Mouse (Mus musculus) MEL (cell line): Measurements from ENCODE around the gene Vamp8. TPM values are rescaled to one million over a fixed set of nuclear protein-coding genes. Genes with fewer than 3 reads are reported as not detected.

ENCODE experiments used
- DNase-seq: peaks from one replicate; pipeline ENCODE4 v3.0.0; 2011; ENCODE audit warnings: low read depth, low spot score
- H3K27ac ChIP-seq: 2 replicates; pipeline ENCODE4 v1.5.1; 2012; ENCODE audit warnings: low read depth, mild to moderate bottlenecking, control low read depth, low read length, moderate library complexity; ENCODE audit not compliant: control insufficient read depth
- H3K27me3 ChIP-seq, 2 experiments: fragments of 150-350 bp in 1 of 2; sonication (generic) in 1 of 2; 2 replicates each; pipeline ENCODE4 v1.6.1; 2012; ENCODE audit warnings: low read length in 2 of 2, mild to moderate bottlenecking in 2 of 2, improper control_type of control experiment in 1 of 2, moderate library complexity in 1 of 2; ENCODE audit not compliant: insufficient read depth in 2 of 2, control insufficient read depth in 1 of 2
- H3K36me3 ChIP-seq, 2 experiments: 2 replicates each; pipeline ENCODE4 v1.6.1; 2012 to 2014; ENCODE audit warnings: low read length in 2 of 2, improper control_type of control experiment in 1 of 2, inconsistent platforms in 1 of 2, mild to moderate bottlenecking in 1 of 2; ENCODE audit not compliant: insufficient read depth in 2 of 2, control insufficient read depth in 1 of 2
- H3K4me1 ChIP-seq, 2 experiments: fragments of 150-350 bp in 1 of 2; sonication (generic) in 1 of 2; 2 replicates each; pipeline ENCODE4 v1.6.1; 2012; ENCODE audit warnings: low read length in 2 of 2, improper control_type of control experiment in 1 of 2, mild to moderate bottlenecking in 1 of 2; ENCODE audit not compliant: insufficient read depth in 2 of 2, control insufficient read depth in 1 of 2
- H3K4me3 ChIP-seq, 2 experiments: fragments of 150-350 bp in 1 of 2; sonication (generic) in 1 of 2; 2 replicates each; pipeline ENCODE4 v1.5.1; 2012; ENCODE audit warnings: low read depth in 2 of 2, low read length in 2 of 2, mild to moderate bottlenecking in 2 of 2, moderate library complexity in 2 of 2, control low read depth in 1 of 2, improper control_type of control experiment in 1 of 2; ENCODE audit not compliant: control insufficient read depth in 1 of 2, insufficient read depth in 1 of 2
- H3K79me2 ChIP-seq: 2 replicates; pipeline ENCODE4 v1.6.1; 2012; ENCODE audit warnings: mild to moderate bottlenecking, low read length, moderate library complexity; ENCODE audit not compliant: control insufficient read depth, poor library complexity, insufficient read depth
- H3K9ac ChIP-seq: 2 replicates; pipeline ENCODE4 v1.6.1; 2012; ENCODE audit warnings: low read depth, mild to moderate bottlenecking, control low read depth, low read length, moderate library complexity; ENCODE audit not compliant: control insufficient read depth, poor library complexity, severe bottlenecking
- H3K9me3 ChIP-seq: fragments of 150-350 bp; sonication (generic); replicated peaks from 2 replicates; pipeline ENCODE4 v1.6.1; 2012; ENCODE audit warnings: mild to moderate bottlenecking, low read length, improper control_type of control experiment, moderate library complexity; ENCODE audit not compliant: insufficient read depth
- CHD1 ChIP-seq: IDR thresholded peaks from 2 replicates; pipeline ENCODE4 v1.6.1; 2012; ENCODE audit warnings: low read depth, mild to moderate bottlenecking, inconsistent platforms, low read length, improper control_type of control experiment
- CHD2 ChIP-seq: IDR thresholded peaks from 2 replicates; pipeline ENCODE4 v1.6.1; 2011; ENCODE audit warnings: low read length, improper control_type of control experiment
- CTCF ChIP-seq, 3 experiments: IDR thresholded peaks in 2 of 3; conservative IDR thresholded peaks in 1 of 3; 2 replicates each; pipeline ENCODE4 v1.5.1; 2011 to 2012; ENCODE audit warnings: low read length in 3 of 3, low read depth in 2 of 3, mild to moderate bottlenecking in 2 of 3, improper control_type of control experiment in 1 of 3, inconsistent platforms in 1 of 3, mixed read lengths in 1 of 3, moderate library complexity in 1 of 3; ENCODE audit not compliant: control insufficient read depth in 1 of 3, insufficient read depth in 1 of 3, poor library complexity in 1 of 3, severe bottlenecking in 1 of 3
- EP300 ChIP-seq, 2 experiments: IDR thresholded peaks; 2 replicates each; pipeline ENCODE4 v1.6.1; 2011; ENCODE audit warnings: improper control_type of control experiment in 2 of 2, low read length in 2 of 2, low read depth in 1 of 2, mild to moderate bottlenecking in 1 of 2
- ETS1 ChIP-seq: IDR thresholded peaks from 2 replicates; pipeline ENCODE4 v1.6.1; 2012; ENCODE audit warnings: low read depth, mild to moderate bottlenecking, inconsistent platforms, low read length, improper control_type of control experiment, moderate library complexity
- KAT2A ChIP-seq: conservative IDR thresholded peaks from 2 replicates; pipeline ENCODE4 v1.6.1; 2012; ENCODE audit warnings: low read depth, low read length, improper control_type of control experiment, inconsistent platforms
- MAFK ChIP-seq: IDR thresholded peaks from 2 replicates; pipeline ENCODE4 v1.6.1; 2011; ENCODE audit warnings: low read depth, mild to moderate bottlenecking, low read length, improper control_type of control experiment, borderline replicate concordance
- MAZ ChIP-seq: IDR thresholded peaks from 2 replicates; pipeline ENCODE4 v1.6.1; 2012; ENCODE audit warnings: low read depth, mild to moderate bottlenecking, inconsistent platforms, low read length, improper control_type of control experiment
- MXI1 ChIP-seq: IDR thresholded peaks from 2 replicates; pipeline ENCODE4 v1.6.1; 2011; ENCODE audit warnings: mild to moderate bottlenecking, low read depth, low read length, improper control_type of control experiment
- MYB ChIP-seq: IDR thresholded peaks from 2 replicates; pipeline ENCODE4 v1.6.1; 2011; ENCODE audit warnings: mild to moderate bottlenecking, low read depth, low read length, improper control_type of control experiment
- MYC ChIP-seq: IDR thresholded peaks from 2 replicates; pipeline ENCODE4 v1.6.1; 2011; ENCODE audit warnings: low read depth, mild to moderate bottlenecking, low read length, improper control_type of control experiment, moderate library complexity
- NELFE ChIP-seq: IDR thresholded peaks from 2 replicates; pipeline ENCODE4 v1.6.1; 2011; ENCODE audit warnings: low read depth, low read length, improper control_type of control experiment
- POLR2A ChIP-seq, 2 experiments: IDR thresholded peaks; 2 replicates each; pipeline ENCODE4 v1.6.1; 2011 to 2012; ENCODE audit warnings: low read length in 2 of 2, mild to moderate bottlenecking in 2 of 2, control low read depth in 1 of 2, improper control_type of control experiment in 1 of 2, low read depth in 1 of 2, moderate library complexity in 1 of 2; ENCODE audit not compliant: control insufficient read depth in 1 of 2, insufficient read depth in 1 of 2, poor library complexity in 1 of 2
- POLR2AphosphoS2 ChIP-seq: IDR thresholded peaks from 2 replicates; pipeline ENCODE4 v1.6.1; 2011; ENCODE audit warnings: low read length, improper control_type of control experiment
- POLR2AphosphoS5 ChIP-seq: IDR thresholded peaks from 2 replicates; pipeline ENCODE4 v1.6.1; 2012; ENCODE audit warnings: low read depth, borderline replicate concordance, mild to moderate bottlenecking, inconsistent platforms, low read length, moderate library complexity, mixed read lengths
- RAD21 ChIP-seq: IDR thresholded peaks from 2 replicates; pipeline ENCODE4 v1.6.1; 2011; ENCODE audit warnings: mild to moderate bottlenecking, low read depth, low read length, improper control_type of control experiment
- SMC3 ChIP-seq: IDR thresholded peaks from 2 replicates; pipeline ENCODE4 v1.6.1; 2011; ENCODE audit warnings: low read depth, low read length, improper control_type of control experiment
- TBP ChIP-seq: IDR thresholded peaks from 2 replicates; pipeline ENCODE4 v1.8.0; 2011; ENCODE audit warnings: low read depth, low read length, improper control_type of control experiment
- UBTF ChIP-seq: IDR thresholded peaks from 2 replicates; pipeline ENCODE4 v1.6.1; 2012; ENCODE audit warnings: low read depth, mild to moderate bottlenecking, inconsistent platforms, low read length, improper control_type of control experiment, moderate library complexity, borderline replicate concordance; ENCODE audit not compliant: insufficient read depth
- USF1 ChIP-seq: IDR thresholded peaks from 2 replicates; pipeline ENCODE4 v1.6.1; 2014; ENCODE audit warnings: low read depth, mild to moderate bottlenecking, inconsistent platforms, low read length, improper control_type of control experiment, moderate library complexity
- USF2 ChIP-seq, 2 experiments: IDR thresholded peaks; 2 replicates each; pipeline ENCODE4 v1.6.1; 2011 to 2012; ENCODE audit warnings: improper control_type of control experiment in 2 of 2, low read length in 2 of 2, borderline replicate concordance in 1 of 2, inconsistent platforms in 1 of 2, low read depth in 1 of 2, mild to moderate bottlenecking in 1 of 2; ENCODE audit not compliant: insufficient read depth in 1 of 2
- ZKSCAN1 ChIP-seq: IDR thresholded peaks from 2 replicates; pipeline ENCODE4 v1.6.1; 2012; ENCODE audit warnings: low read depth, mild to moderate bottlenecking, inconsistent platforms, low read length, improper control_type of control experiment, moderate library complexity
- ZMIZ1 ChIP-seq: IDR thresholded peaks from 2 replicates; pipeline ENCODE4 v1.6.1; 2012; ENCODE audit warnings: low read depth, mild to moderate bottlenecking, inconsistent platforms, low read length, improper control_type of control experiment, moderate library complexity
- ZNF384 ChIP-seq: IDR thresholded peaks from 2 replicates; pipeline ENCODE4 v1.6.1; 2012; ENCODE audit warnings: low read depth, mild to moderate bottlenecking, inconsistent platforms, low read length, improper control_type of control experiment
- polyA plus RNA-seq, 2 experiments: library from polyadenylated mRNA; stranded (reverse) in 1 of 2; unstranded in 1 of 2; fragments of >175 nt in 1 of 2; fragments of >200 nt in 1 of 2; gene quantifications; 2 replicates each; pipeline versions ENCODE4 v1.2.1 to v1.2.4; 2012; ENCODE audit warnings: low replicate concordance in 2 of 2, low read depth in 1 of 2; ENCODE audit not compliant: insufficient read length in 2 of 2, insufficient read depth in 1 of 2, missing spikeins in 1 of 2
- total RNA-seq: library from RNA; depleted of rRNA; stranded (reverse); fragments of 300-350 nt; gene quantifications from 2 replicates; pipeline ENCODE4 v1.2.3, GENCODE M21; 2012

Vamp8 gene
- total and polyA plus RNA-seq, 3 experiments, result 164 to 179 TPM; not detected in 1

DNA sequence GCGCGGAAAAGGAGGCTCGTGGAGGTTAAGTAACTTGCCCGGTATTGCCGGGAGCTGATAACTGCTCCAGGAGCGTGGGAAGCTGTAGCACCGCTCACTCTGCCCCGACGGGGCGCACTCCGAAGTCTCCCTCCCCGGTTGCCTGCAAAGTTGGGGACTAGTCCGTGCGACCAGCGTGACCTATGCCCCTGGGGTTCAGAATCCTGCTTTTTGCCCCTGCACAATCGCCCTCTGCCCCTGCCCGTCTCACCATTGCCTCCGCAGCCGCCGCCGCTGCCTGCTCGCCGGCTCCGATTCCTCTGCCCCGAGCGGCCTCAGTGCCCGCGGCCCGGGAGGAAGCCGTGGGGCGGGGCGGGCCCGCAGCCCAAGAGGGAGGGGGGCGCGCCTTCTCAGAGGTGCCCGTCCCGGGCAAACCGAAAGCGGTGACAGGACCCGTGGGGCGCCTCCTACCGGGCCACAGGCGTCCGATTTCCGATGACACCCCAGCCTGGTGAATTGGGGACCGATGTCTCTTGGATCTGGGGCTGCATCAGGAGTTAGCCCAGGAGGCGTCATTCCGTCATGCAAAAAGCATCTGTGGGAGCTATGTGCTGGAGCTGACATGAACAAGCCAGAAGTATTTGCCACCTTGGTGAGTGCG, 10.3 kb downstream of the Vamp8 start, which contains the start of gene Vamp5 (continued):
- TF ChIP-seq ZMIZ1 (peak; percentile 66), MAZ (peak; percentile 92), EP300 (IDR thresholded peaks at IDR 0.05; ENCODE audit: low read depth in 1 of 2, low read length in 2 of 2) (peak in 1 of 2 experiments; percentile 17; a peak in 1 of 4 replicates)

DNA sequence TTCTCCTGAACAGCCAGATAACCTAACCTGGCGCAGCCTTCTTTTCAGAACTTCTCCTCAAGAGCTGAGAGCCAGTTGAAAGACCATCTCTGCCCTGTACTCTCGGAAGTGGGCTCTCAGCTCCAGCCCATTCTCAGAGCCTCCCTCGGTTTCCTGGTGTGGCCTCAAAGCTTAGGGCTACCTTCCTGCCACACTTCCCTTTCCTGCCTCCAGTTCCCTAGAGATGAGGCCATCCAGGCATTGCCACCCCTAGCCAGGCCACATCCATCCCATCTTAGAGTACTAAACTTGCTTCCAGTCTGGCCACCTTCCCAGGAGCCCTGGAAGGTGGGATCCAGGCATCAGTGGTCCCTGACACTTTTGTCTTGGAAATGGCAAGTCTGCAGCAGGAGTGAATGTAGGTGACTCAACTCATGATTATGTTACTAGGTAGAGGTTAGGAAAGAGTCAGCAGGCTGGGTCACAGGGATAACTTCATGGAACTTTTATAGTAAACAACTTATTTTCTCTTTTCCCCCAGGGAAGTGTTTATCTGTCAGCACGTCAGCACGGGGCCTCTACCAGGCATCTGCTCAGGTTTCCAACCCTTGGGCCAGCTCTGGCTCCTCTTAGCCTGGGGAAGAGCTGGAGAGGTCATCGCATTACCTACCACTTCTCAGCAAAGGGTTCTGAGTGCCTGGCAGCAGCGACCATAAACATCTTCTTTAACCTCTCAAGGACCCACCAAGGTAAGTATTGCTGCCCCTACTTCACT, 10.9 kb downstream of the Vamp8 start:
- DNase-seq, result peak; percentile 73
- peaks cover 20 to 49% of the 10 kb centered on the region in 2 experiments for H3K4me1 ChIP-seq
- peaks cover 11 to 54% of the 10 kb centered on the region in 2 experiments for H3K36me3 ChIP-seq
- peaks cover 72% of the 10 kb centered on the region for H3K79me2 ChIP-seq
- peak overlapping the region; percentile 82 to 97 for H3K4me3 ChIP-seq
- no peaks in the 10 kb centered on the region for H3K9me3 ChIP-seq
- H3K9ac ChIP-seq, result peak overlapping the region; percentile 83
- H3K27me3 ChIP-seq, result no peaks in the 10 kb centered on the region
- TF ChIP-seq CHD1 (0 out of 2 replicates have a peak, but pooled peaks have one; percentile 5), KAT2A (no peak), POLR2AphosphoS2 (peak; percentile 69), SMC3 (no peak), TBP (0 out of 2 replicates have a peak, but pooled peaks have one; percentile 69), ZMIZ1 (peak; percentile 21), MAFK (no peak), POLR2A (IDR thresholded peaks at IDR 0.05; ENCODE audit: control insufficient read depth in 1 of 2, insufficient read depth in 1 of 2, low read depth in 1 of 2, low read length in 2 of 2, poor library complexity in 1 of 2) (peak; percentile 44 to 49; a peak in 1 of 4 replicates), CTCF (IDR thresholded peaks at IDR 0.05 in 2 of 3, conservative IDR thresholded peaks at IDR 0.05 in 1 of 3; ENCODE audit: control insufficient read depth in 1 of 3, insufficient read depth in 1 of 3, low read depth in 2 of 3, low read length in 3 of 3, poor library complexity in 1 of 3, severe bottlenecking in 1 of 3) (no peak)
- peak overlapping the region; percentile 90 for H3K27ac ChIP-seq

- Histone ChIP-seq H3K9ac (peak overlapping the region; percentile 83), H3K27ac (peak overlapping the region; percentile 90), H3K27me3 (no peaks in the 10 kb centered on the region), H3K79me2 (peaks cover 80% of the 10 kb centered on the region), H3K9me3 (no peaks in the 10 kb centered on the region), H3K4me3 (peak overlapping the region; percentile 82 to 97), H3K4me1 (peaks cover 22 to 51% of the 10 kb centered on the region in 2 experiments), H3K36me3 (peaks cover 12 to 56% of the 10 kb centered on the region in 2 experiments)
- TF ChIP-seq MYB (no peak), ETS1 (no peak), NELFE (no peak; the same call in 1 of the 2 replicates), MAFK (no peak), ZNF384 (no peak), MYC (peak; percentile 75; the same call in 1 of the 2 replicates), UBTF (0 out of 2 replicates have a peak, but pooled peaks have one; percentile 19), USF2 (IDR thresholded peaks at IDR 0.05; ENCODE audit: borderline replicate concordance in 1 of 2, insufficient read depth in 1 of 2, low read depth in 1 of 2, low read length in 2 of 2) (no peak), SMC3 (peak; percentile 6; the same call in 1 of the 2 replicates), POLR2AphosphoS5 (no peak), CHD1 (peak; percentile 92), ZKSCAN1 (no peak), RAD21 (no peak), MXI1 (peak; percentile 77; the same call in 1 of the 2 replicates), ZMIZ1 (no peak), USF1 (no peak), MAZ (0 out of 2 replicates have a peak, but pooled peaks have one; percentile 27), CHD2 (no peak)
- DNase-seq, result peak; percentile 55
Measured at GRCm38 (mm10) chr6:72378510-72379234, 11.8 kb downstream of the Vamp8 start.
